Mouse (Mus musculus) kidney, adult 2 months (tissue): ENCODE data around the gene Ube2m. TPM values are rescaled to one million over a fixed set of nuclear protein-coding genes. Genes with fewer than 3 reads are reported as not detected.

ENCODE experiments used
- DNase-seq: peaks from one replicate; pipeline ENCODE4 v3.0.0; 2021
- H3K27ac ChIP-seq: fragments of 200-500 bp; 2 replicates; pipeline ENCODE4 v1.5.1; 2012; ENCODE audit warnings: low read depth, low read length, control low read depth, inconsistent platforms; ENCODE audit not compliant: insufficient read depth
- H3K27me3 ChIP-seq: fragments of 200-500 bp; replicated peaks from 2 replicates; pipeline ENCODE4 v1.6.1; 2012; ENCODE audit warnings: mild to moderate bottlenecking, moderate library complexity, low read length, inconsistent platforms; ENCODE audit not compliant: control insufficient read depth, insufficient read depth
- H3K36me3 ChIP-seq: fragments of 200-500 bp; 2 replicates; pipeline ENCODE4 v1.6.1; 2012; ENCODE audit warnings: mild to moderate bottlenecking, moderate library complexity, low read length, inconsistent platforms; ENCODE audit not compliant: control insufficient read depth, insufficient read depth
- H3K4me1 ChIP-seq: fragments of 200-500 bp; 2 replicates; pipeline ENCODE4 v1.6.1; 2011; ENCODE audit warnings: low read length; ENCODE audit not compliant: control insufficient read depth, insufficient read depth
- H3K4me3 ChIP-seq: fragments of 200-500 bp; 2 replicates; pipeline ENCODE4 v1.5.1; 2011; ENCODE audit warnings: mild to moderate bottlenecking, low read depth, low read length, control low read depth; ENCODE audit not compliant: insufficient read depth
- CTCF ChIP-seq: fragments of 200-500 bp; conservative IDR thresholded peaks from 2 replicates; pipeline ENCODE4 v1.5.1; 2011; ENCODE audit warnings: low read depth, mild to moderate bottlenecking, control low read depth, low read length, moderate library complexity, mixed read lengths; ENCODE audit not compliant: insufficient read depth, insufficient read length
- POLR2A ChIP-seq: fragments of 200-500 bp; IDR thresholded peaks from one replicate; pipeline ENCODE4 v1.6.1; 2011; ENCODE audit warnings: low read depth, low read length, control low read depth
- WGBS: fragments of 180-500 bp; shearing (Covaris S2); methylation state at CpG from one replicate; pipeline ENCODE4 v1.1.7; 2018; 5-methylcytosine and 5-hydroxymethylcytosine counted together
- polyA plus RNA-seq: library from polyadenylated mRNA; depleted of rRNA; stranded (reverse); fragments of >200 nt; gene quantifications from 2 replicates; pipeline ENCODE4 v1.2.3, GENCODE M21; 2012

The Ube2m gene
- polyA plus RNA-seq, 1 experiment, result 249 TPM

DNA sequence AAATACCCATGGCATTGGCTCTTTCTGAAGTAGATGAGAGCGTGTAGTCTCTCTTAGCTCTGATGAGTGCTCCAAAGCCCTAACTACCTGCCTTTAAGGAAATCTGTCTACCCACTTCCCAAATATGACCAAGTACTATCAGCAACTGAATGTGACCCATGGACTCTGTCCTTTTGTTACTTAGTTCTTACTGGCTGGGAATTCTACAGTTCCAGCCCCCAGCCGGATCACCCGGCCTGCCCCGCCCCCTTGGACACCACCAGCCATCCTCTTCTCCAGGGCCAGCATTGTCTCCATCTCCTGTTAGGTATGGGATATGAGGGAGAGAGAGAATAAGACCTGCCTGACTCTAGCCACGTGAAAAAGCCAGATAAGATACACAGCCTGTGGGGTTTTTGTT lies 40.0 kb downstream of the Ube2m start, which contains the start of gene Slc27a5:
Gene Slc27a5 (minus strand): TSS at position 140 of the 400 bp plus-strand sequence.
- 67% methylated on average over 5 of the region's 5 CpGs for WGBS
- TF ChIP-seq POLR2A, result no peak
- TF ChIP-seq CTCF, result no peak
- DNase-seq, result no peak
- Histone ChIP-seq H3K27me3 (no peaks in the 10 kb centered on the region), H3K4me3 (no peak within 1 kb of the TSS), H3K4me1 (no peaks in the 10 kb centered on the region), H3K36me3 (no peaks in the 10 kb centered on the region), H3K27ac (no peak within 1 kb of the TSS)

DNA sequence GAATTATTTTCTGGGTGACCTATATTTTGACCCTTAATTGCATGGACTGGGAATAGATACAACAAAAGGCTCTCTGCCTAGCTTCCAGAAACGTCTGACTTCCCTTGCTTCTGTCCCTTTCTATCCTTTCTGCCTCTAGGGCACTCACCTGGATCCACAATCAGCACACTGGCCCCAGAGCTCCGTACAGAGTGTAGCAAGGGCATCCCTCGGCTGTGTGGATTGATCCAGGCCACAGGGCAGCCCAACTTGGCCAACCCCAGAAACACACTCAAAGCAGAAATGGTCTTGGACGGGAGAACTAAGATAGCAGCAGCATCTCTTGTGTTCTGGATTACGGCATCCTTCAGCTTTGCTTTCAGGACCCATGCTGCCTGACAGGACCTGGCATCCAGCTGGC lies 40.8 kb downstream of the Ube2m start:
- Histone ChIP-seq H3K27me3 (no peaks in the 10 kb centered on the region), H3K4me3 (no peak overlapping the region), H3K4me1 (no peaks in the 10 kb centered on the region), H3K27ac (no peak overlapping the region), H3K36me3 (no peaks in the 10 kb centered on the region)
- no peak for TF ChIP-seq POLR2A
- TF ChIP-seq CTCF, result no peak
- 75% methylated on average over 5 of the region's 5 CpGs for WGBS
- no peak for DNase-seq

DNA sequence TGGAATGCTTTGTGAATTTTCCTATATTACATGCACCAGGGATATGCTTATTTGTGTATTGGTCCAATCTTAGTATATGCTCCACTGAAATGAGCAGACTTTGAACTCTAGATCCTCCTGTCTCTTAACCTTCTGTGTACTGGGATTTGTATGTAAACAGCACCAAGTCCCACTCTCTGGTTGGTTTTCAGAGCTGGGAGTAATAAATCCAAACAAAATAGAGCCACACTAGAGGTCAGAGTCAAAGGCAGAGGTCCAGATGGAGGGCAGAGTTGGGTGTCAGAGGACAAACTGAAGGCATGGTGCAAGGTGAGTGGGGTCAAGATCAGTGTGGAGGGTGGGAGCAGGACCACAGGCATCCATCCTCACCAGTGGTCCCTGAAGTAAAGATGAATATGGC lies 42.2 kb downstream of the Ube2m start:
- Histone ChIP-seq H3K4me1 (no peaks in the 10 kb centered on the region), H3K27ac (no peak overlapping the region), H3K4me3 (no peak overlapping the region), H3K27me3 (no peaks in the 10 kb centered on the region), H3K36me3 (no peaks in the 10 kb centered on the region)
- TF ChIP-seq CTCF (no peak), POLR2A (no peak)
- no peak for DNase-seq

DNA sequence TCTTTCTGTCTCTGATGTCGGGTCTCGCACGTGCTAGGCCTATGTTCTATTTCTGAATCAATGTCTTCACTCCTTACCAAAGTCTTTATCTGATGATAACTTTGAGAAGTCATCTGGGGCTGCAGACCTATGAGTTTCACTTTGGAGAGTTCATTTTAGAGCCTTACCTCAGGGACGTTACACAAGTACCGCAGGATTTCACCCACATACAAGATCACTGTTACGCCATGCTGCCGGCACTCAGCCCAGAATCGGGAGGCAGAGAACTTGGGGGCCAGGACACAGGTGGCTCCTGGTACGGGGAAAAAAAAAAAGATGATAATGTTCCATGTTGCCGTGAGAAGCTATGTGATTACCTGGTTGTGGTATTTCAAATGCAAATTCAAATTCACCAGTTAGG lies 44.9 kb downstream of the Ube2m start:
- no peaks in the 10 kb centered on the region for H3K4me1 ChIP-seq
- H3K36me3 ChIP-seq, result no peaks in the 10 kb centered on the region
- H3K27ac ChIP-seq, result no peak overlapping the region
- no peak overlapping the region for H3K4me3 ChIP-seq
- no peak for DNase-seq
- TF ChIP-seq POLR2A (no peak), CTCF (no peak)
- H3K27me3 ChIP-seq, result no peaks in the 10 kb centered on the region
- 89% methylated on average over 10 of the region's 10 CpGs for WGBS

DNA sequence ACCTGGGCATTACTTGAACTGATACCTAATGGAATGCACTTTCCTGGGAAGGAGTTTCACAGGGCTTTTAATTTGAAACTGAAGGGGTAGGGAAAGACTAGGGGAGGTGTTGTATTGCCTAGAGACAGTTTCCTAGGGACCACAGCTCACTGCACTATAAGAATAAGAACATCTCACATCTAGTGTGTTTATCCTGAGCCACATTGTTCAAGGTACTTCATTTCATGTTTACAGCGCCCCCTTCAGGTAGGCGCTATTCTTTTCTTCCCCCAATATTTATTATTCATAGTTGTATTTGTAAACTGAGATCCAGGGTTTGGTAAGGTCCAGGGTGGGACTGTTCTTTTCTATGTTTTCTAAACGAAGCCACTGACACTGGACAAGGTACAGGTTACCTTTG lies 45.9 kb downstream of the Ube2m start:
- WGBS, result 7% methylated on average over 3 of the region's 3 CpGs
- H3K4me3 ChIP-seq, result no peak overlapping the region
- H3K4me1 ChIP-seq, result no peaks in the 10 kb centered on the region
- H3K27me3 ChIP-seq, result no peaks in the 10 kb centered on the region
- TF ChIP-seq CTCF, result no peak
- TF ChIP-seq POLR2A, result no peak
- no peak overlapping the region for H3K27ac ChIP-seq
- peak; percentile 27 for DNase-seq
- H3K36me3 ChIP-seq, result no peaks in the 10 kb centered on the region

DNA sequence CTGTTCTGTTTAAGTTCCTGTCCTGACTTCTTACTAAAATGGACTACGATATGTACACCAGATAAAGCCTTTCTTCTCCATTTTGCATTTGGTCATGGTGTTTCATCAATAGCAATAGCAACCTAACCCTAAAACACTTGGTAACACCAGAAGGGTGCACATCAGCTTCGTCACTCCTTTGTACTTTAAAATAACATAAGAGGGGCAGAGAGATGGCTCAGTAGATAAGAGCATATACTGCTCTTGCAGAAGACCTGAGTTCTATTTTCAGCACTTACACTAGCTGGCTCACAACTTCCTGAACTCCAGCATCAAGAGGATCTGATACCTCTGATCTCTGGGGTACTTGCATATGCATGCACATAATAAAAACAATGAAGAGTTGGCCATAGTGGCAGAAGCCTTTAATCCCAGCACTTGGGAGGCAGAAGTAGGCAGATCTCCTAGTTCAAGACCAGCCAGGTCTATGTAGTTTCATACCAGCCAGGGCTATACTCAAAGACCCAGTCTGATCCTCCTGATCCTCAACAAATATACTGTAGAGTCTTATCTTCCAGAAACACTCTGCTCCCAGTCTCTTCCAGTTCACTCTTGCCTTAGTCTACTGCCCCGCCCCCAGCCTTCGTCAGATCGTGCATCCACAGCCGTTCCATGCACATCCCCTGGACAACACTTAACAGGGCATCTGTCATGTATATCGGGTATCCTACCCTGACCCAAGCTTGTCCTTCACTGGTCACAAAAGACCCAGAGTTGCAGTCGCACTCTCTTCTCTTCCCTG lies 50.5 kb downstream of the Ube2m start:
- 73% methylated on average over 8 of the region's 8 CpGs for WGBS
- H3K36me3 ChIP-seq, result no peaks in the 10 kb centered on the region
- TF ChIP-seq POLR2A (no peak), CTCF (no peak)
- no peaks in the 10 kb centered on the region for H3K4me1 ChIP-seq
- H3K27ac ChIP-seq, result no peak overlapping the region
- H3K4me3 ChIP-seq, result no peak overlapping the region
- no peak for DNase-seq
- H3K27me3 ChIP-seq, result no peaks in the 10 kb centered on the region

DNA sequence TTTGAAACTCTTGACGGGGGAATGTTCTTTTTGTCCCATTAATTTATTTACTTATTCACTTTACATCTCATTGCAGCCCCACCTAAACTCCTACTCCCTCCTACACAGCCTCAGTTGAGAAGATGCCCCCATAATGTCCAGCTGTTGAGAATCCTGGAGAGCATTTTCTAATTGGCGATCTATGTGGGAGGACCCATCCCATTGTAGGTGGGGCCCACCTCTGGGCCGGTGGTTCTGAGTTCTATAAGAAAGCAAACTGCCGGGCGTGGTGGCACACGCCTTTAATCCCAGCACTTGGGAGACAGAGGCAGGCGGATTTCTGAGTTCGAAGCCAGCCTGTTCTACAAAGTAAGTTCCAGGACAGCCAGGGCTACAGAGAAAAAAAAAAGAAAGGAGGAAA lies 51.2 kb downstream of the Ube2m start:
- H3K4me1 ChIP-seq, result no peaks in the 10 kb centered on the region
- WGBS, result 86% methylated on average over 8 of the region's 8 CpGs
- H3K36me3 ChIP-seq, result no peaks in the 10 kb centered on the region
- no peak for TF ChIP-seq POLR2A
- no peak for TF ChIP-seq CTCF
- no peak for DNase-seq
- no peak overlapping the region for H3K27ac ChIP-seq
- no peaks in the 10 kb centered on the region for H3K27me3 ChIP-seq
- no peak overlapping the region for H3K4me3 ChIP-seq
